Mouse (Mus musculus): ENCODE measurements at regions not wholly inside any gene's neighbourhood (a gene's known extent, or its start where the extent isn't known, plus 50 kb on each side); places are given as distances from the start of the nearest gene placed in this dataset.
"Not testable (repeated sequence)": the region's sequence is repeated elsewhere in the genome, so short reads cannot be mapped to it uniquely, and the experiment has no call there.

- not testable (repeated sequence) for DNase-seq (ENCODE audit: low read depth, low spot score)
Observed at GRCm38 (mm10) chr2:78012441-78012840, 66.3 kb upstream of the Cwc22 start.

GRCm38 (mm10) chr2:78011821-78012220 lies 65.6 kb upstream of the Cwc22 start:
- no peak for DNase-seq (ENCODE audit: low read depth, low spot score)

DNA sequence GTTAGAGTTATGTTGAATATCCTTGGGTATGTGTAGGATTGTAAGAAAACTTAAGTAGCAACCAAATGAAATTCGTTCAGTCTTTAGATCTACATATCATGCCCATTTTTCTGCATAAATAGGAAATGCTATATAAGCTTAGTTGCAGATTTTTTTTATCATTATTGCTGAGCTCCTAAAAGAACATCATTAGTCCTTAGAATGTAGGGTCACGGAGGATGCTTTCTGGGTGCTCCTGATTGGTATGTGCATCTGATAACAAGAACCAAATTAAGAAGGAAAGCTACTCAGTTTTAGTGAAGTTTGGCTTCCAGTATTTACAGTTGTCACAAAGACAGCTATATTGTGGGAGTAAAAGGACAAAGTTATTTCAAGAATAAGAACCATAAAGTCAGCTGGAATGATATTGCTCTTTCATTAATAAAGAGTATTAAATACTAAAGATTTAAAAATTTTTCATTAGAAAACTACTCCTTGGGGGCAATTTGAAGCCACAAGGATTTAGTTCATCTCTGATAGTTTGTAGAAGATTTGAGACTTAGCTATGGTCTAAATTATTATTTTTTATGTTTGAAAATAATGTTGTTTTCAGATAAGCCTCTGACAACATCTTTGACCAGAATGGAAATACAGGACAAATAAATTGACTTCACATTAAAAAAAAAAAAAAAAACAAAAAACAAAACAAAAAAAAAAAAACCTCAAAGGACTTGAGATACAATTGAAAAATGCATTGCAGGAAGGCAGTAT lies 65.1 kb upstream of the Cwc22 start:
- DNase-seq (ENCODE audit: low read depth, low spot score): no peak

DNA sequence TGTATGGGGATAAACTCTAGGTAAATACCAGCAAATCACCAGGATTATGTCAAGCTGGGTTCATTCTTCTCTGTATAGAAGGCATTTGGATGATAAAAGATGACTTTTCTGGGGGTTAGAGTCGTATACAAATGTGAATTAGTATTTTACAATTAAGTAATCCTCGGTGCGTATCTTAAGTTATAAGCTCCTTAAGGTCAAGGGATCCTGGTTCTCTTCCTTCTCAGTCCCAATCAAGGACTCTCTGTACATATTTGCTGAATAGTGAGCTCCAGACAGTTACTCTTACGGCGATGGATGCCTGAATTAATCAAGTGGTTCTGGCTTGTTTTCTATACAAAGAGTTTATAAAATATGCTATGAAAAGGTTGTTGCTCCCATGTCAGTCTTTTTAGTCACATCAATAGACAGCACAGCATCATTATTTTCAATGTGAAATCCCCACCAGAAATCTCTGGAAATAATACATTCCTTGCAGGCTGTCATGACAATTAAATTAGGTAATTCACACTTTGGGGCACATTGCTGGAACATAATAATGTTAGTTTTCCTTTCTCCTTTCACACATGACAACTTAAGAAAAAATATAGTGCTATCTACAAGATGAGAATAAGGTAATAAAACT lies 64.0 kb upstream of the Cwc22 start:
- DNase-seq (ENCODE audit: low read depth, low spot score): no peak

GRCm38 (mm10) chr2:78008094-78008493 lies 61.9 kb upstream of the Cwc22 start:
- DNase-seq (ENCODE audit: low read depth, low spot score): no peak

GRCm38 (mm10) chr2:78005402-78006021 lies 59.3 kb upstream of the Cwc22 start:
- no peak for DNase-seq (ENCODE audit: low read depth, low spot score)

GRCm38 (mm10) chr2:78004426-78004825 lies 58.3 kb upstream of the Cwc22 start:
- DNase-seq (ENCODE audit: low read depth, low spot score): no peak
